Mouse (Mus musculus): ENCODE results near the gene Rad1. TPM values are rescaled to one million over a fixed set of nuclear protein-coding genes. Genes with fewer than 3 reads are reported as not detected.
"Not testable (repeated sequence)": the region's sequence is repeated elsewhere in the genome, so short reads cannot be mapped to it uniquely, and the experiment has no call there.

Rad1 gene
- polyA plus RNA-seq, 1 experiment from 2014 or later: 36.2 TPM

DNA sequence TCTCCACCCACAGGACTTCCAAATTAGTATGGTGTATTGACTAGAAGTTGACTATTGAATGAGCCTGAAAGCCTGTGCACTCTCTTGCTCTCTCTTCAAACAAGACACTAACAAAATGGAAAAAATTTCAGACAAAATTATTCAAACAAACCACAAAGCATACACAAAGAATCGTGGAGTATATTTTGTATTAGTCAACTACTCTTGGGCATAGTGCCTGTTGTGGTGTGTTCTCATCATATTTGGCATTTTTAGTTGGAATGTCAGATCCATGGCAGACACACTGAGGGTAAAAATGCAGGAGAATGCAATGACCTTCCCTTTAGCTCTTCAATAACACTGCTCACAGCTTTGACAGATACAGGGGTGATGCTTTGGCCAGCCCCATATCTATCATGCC lies 40.1 kb downstream of the Rad1 start:
- H3K9me3 ChIP-seq: no peaks in the 10 kb centered on the region
- 65% methylated on average over 1 of the region's 1 CpGs for WGBS

GRCm38 (mm10) chr15:10531352-10531751 lies 45.5 kb downstream of the Rad1 start:
- Histone ChIP-seq H3K4me1 (no peaks in the 10 kb centered on the region), H3K27ac (no peak overlapping the region), H3K36me3 (no peaks in the 10 kb centered on the region), H3K4me3 (no peak overlapping the region), H3K9ac (no peak overlapping the region), H3K4me2 (no peak overlapping the region), H3K27me3 (no peaks in the 10 kb centered on the region), H3K9me3 (no peaks in the 10 kb centered on the region)
- no peak for ATAC-seq (ENCODE audit: borderline replicate concordance, extremely low read depth, low FRiP score, low TSS enrichment)
- WGBS: 67% methylated on average over 4 of the region's 4 CpGs

More for the DNA sequence above, 40.1 kb downstream of the Rad1 start:
- no peaks in the 10 kb centered on the region for H3K4me1 ChIP-seq
- H3K4me3 ChIP-seq: no peak overlapping the region
- no peaks in the 10 kb centered on the region for H3K27me3 ChIP-seq
- ATAC-seq (ENCODE audit: borderline replicate concordance, extremely low read depth, low FRiP score, low TSS enrichment): no peak
- H3K9ac ChIP-seq: no peak overlapping the region
- no peak overlapping the region for H3K27ac ChIP-seq
- H3K36me3 ChIP-seq: no peaks in the 10 kb centered on the region
- H3K4me2 ChIP-seq: no peak overlapping the region

DNA sequence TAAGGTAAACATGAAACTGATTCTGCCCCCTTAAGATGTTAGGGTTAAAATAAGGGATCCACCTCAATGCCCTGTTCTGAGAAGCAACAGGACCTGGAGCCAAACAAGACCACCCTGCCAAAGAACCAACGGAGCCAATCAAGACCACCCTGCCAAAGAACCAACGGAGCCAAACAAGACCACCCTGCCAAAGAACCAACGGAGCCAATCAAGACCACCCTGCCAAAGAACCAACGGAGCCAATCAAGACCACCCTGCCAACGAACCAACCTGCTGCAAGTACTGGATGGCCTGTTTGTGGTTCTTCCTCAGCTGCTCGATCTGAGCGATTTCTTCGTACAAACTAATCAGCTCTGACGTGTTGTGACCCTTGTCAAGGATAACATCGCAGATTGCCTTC lies 47.5 kb downstream of the Rad1 start:
- H3K4me1 ChIP-seq; H3K27me3 ChIP-seq; H3K4me2 ChIP-seq; H3K36me3 ChIP-seq; ATAC-seq (ENCODE audit: borderline replicate concordance, extremely low read depth, low FRiP score, low TSS enrichment); H3K27ac ChIP-seq; H3K9ac ChIP-seq; H3K9me3 ChIP-seq; H3K4me3 ChIP-seq: not testable (repeated sequence)
- WGBS: 81% methylated on average over 10 of the region's 10 CpGs

DNA sequence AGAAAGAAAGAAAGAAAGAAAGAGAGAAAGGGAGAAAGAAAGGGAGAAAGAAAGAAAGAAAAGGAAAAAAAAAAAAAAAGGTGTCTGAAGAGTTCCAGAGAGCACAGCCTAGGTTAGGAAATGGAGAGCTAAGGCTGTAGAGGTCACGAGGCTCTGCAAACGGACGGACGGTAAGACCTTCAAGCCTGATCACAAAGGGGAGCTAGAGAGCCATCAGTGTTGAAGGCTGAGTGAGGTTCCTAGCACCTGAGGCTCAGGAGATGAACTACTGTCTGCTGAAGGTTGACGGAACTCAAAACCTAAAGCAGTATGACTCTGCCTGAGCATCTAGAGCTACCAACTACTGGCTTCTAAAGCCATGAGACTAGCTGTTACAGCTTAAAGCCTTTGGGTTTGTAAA lies 48.8 kb downstream of the Rad1 start:
- Histone ChIP-seq H3K27ac (no peak overlapping the region), H3K4me2 (no peak overlapping the region), H3K9ac (no peak overlapping the region), H3K4me3 (no peak overlapping the region), H3K36me3 (no peaks in the 10 kb centered on the region), H3K27me3 (no peaks in the 10 kb centered on the region), H3K4me1 (no peaks in the 10 kb centered on the region), H3K9me3 (no peaks in the 10 kb centered on the region)
- 71% methylated on average over 5 of the region's 5 CpGs for WGBS
- no peak for ATAC-seq (ENCODE audit: borderline replicate concordance, extremely low read depth, low FRiP score, low TSS enrichment)

DNA sequence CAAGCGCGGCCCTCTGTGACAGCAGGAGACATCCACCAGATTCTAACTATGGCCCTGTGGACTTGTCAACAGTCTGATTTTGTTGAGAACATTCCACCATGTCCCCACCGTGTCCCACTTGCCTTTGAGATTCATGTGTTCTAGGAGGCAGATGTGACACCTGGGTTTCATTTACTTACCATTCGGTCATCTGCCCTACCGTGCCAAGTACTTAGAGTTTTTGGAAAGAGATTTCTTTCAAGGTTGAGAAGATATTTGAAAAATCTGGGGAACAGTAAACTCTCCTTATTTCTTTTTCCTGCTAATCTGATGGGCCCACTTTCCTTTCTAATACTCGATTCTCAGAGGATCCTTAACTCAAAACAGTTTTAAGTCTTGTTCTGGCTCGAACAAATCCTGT lies 50.2 kb downstream of the Rad1 start:
- Histone ChIP-seq H3K9ac (no peak overlapping the region), H3K9me3 (no peaks in the 10 kb centered on the region), H3K4me3 (no peak overlapping the region), H3K4me2 (no peak overlapping the region), H3K27me3 (no peaks in the 10 kb centered on the region), H3K4me1 (no peaks in the 10 kb centered on the region), H3K36me3 (no peaks in the 10 kb centered on the region), H3K27ac (no peak overlapping the region)
- 78% methylated on average over 7 of the region's 7 CpGs for WGBS
- no peak for ATAC-seq (ENCODE audit: borderline replicate concordance, extremely low read depth, low FRiP score, low TSS enrichment)

- Histone ChIP-seq H3K4me3 (no peak overlapping the region), H3K9ac (no peak overlapping the region), H3K27me3 (no peaks in the 10 kb centered on the region), H3K36me3 (no peaks in the 10 kb centered on the region), H3K4me1 (no peaks in the 10 kb centered on the region), H3K4me2 (no peak overlapping the region), H3K9me3 (no peaks in the 10 kb centered on the region), H3K27ac (no peak overlapping the region)
- no peak for ATAC-seq (ENCODE audit: borderline replicate concordance, extremely low read depth, low FRiP score, low TSS enrichment)
- 72% methylated on average over 16 of the region's 16 CpGs for WGBS
Measured at GRCm38 (mm10) chr15:10540271-10541088, 54.7 kb downstream of the Rad1 start.

Other genes starting within 250 kb of the Rad1 start
- gene Gm21973, start 160.6 kb upstream of the Rad1 start, polyA plus RNA-seq (2015; fragmentation: Nextera tagmentation; extraction: Ambion mirVana): not detected in 2 replicates
- gene Agxt2, start 127.5 kb upstream of the Rad1 start, polyA plus RNA-seq (2015; fragmentation: Nextera tagmentation; extraction: Ambion mirVana): not detected in 2 replicates
- gene Dnajc21, start 15.5 kb upstream of the Rad1 start, polyA plus RNA-seq (2015; fragmentation: Nextera tagmentation; extraction: Ambion mirVana): 13.3 and 13.4 TPM in 2 replicates
- 97.1 and 103 TPM in 2 replicates for gene Brix1, start 71 bp upstream of the Rad1 start, polyA plus RNA-seq (2015; fragmentation: Nextera tagmentation; extraction: Ambion mirVana)
- not detected in 2 replicates for gene Ttc23l, start 72.7 kb downstream of the Rad1 start, polyA plus RNA-seq (2015; fragmentation: Nextera tagmentation; extraction: Ambion mirVana)
- gene Rai14, start 228.6 kb downstream of the Rad1 start, polyA plus RNA-seq (2015; fragmentation: Nextera tagmentation; extraction: Ambion mirVana): 60.5 and 69.9 TPM in 2 replicates